27 mouse cellular contexts compared by ENCODE assay signal in genomic region chr15:25920886-25921285, GRCm38 (mm10).
DNase-seq lines count a peak whose midpoint lies in the region; ATAC-seq lines count a peak whose summit lies in the region.
"Had no signal": no experiment of that assay in that cellular context is flagged by ENCODE, and none has a peak within 500 bp of the region (broad histone marks: within the 10 kb centered on the region; RNA-seq: fewer than 3 reads in every experiment).

No protein-coding gene starts in this region.

- no peaks in the 10 kb centered on the region for H3K9me3 ChIP-seq in heart, embryonic 10.5 days
- no peaks in the 10 kb centered on the region for H3K9me3 ChIP-seq in heart, embryonic 15.5 days (replicated peaks)
- H3K9me3 ChIP-seq: embryonic facial prominence, embryonic 10.5 days; embryonic facial prominence, embryonic 15.5 days; forebrain, embryonic 12.5 days; hindbrain, embryonic 13.5 days; limb, embryonic 13.5 days had no signal

- H3K27me3 ChIP-seq in heart, embryonic 10.5 days (ENCODE audit: insufficient read depth, poor library complexity, severe bottlenecking): no peaks in the 10 kb centered on the region
- no peaks in the 10 kb centered on the region for H3K27me3 ChIP-seq in heart, embryonic 15.5 days
- H3K27me3 ChIP-seq: CH12.LX; embryonic facial prominence, embryonic 15.5 days; forebrain, embryonic 12.5 days; hindbrain, embryonic 13.5 days; limb, embryonic 13.5 days had no signal

- no peak overlapping the region for H3K4me3 ChIP-seq in heart, embryonic 10.5 days
- H3K4me3 ChIP-seq in heart, embryonic 15.5 days: no peak overlapping the region
- H3K4me3 ChIP-seq: embryonic facial prominence, embryonic 10.5 days; embryonic facial prominence, embryonic 15.5 days; forebrain, embryonic 12.5 days; heart, adult 2 months; hindbrain, embryonic 13.5 days; limb, embryonic 13.5 days had no signal

- peak; percentile 66 to 68 for DNase-seq in cerebellum, postnatal 10 days
- DNase-seq in heart, embryonic 10.5 days (ENCODE audit: low spot score): no peak
- DNase-seq in heart, adult 18-20 months: no peak
- no peak for DNase-seq in heart, postnatal 4 days
- peak; percentile 27 for DNase-seq in lung, postnatal 10 days
- no peak for DNase-seq in lung, postnatal 25 days (ENCODE audit: low spot score)
- DNase-seq: adrenal gland, adult 8-10 months; cerebellum, adult 9-11 months; forebrain, postnatal 0 days; gastrocnemius, postnatal 36 days; heart, adult 2 months; kidney, adult 9 months; kidney, postnatal 10 days; layer of hippocampus, postnatal 36 days; midbrain, embryonic 14.5 days; thymus, adult 2 months; thymus, postnatal 36 days had no signal

- 89% methylated on average over 6 of the region's 6 CpGs for WGBS in heart, embryonic 10.5 days
- 88% methylated on average over 6 of the region's 6 CpGs for WGBS in heart, embryonic 15.5 days

- no peak for ATAC-seq in cerebellum, adult (ENCODE audit: insufficient number of reproducible peaks, low FRiP score, low TSS enrichment)
- no peak for ATAC-seq in heart, embryonic 15.5 days (replicated peaks; ENCODE audit: insufficient number of reproducible peaks, insufficient read depth, low FRiP score, low read depth)
- ATAC-seq: forebrain, postnatal 0 days; intestine, postnatal 0 days had no signal

- H3K4me2 ChIP-seq in heart, embryonic 15.5 days: no peak overlapping the region
- H3K4me2 ChIP-seq: embryonic facial prominence, embryonic 15.5 days; forebrain, embryonic 12.5 days; hindbrain, embryonic 13.5 days; limb, embryonic 13.5 days; liver, embryonic 11.5 days had no signal

- H3K9ac ChIP-seq in heart, embryonic 15.5 days: no peak overlapping the region
- H3K9ac ChIP-seq: embryonic facial prominence, embryonic 15.5 days; forebrain, embryonic 12.5 days; forebrain, postnatal 0 days; hindbrain, embryonic 13.5 days; limb, embryonic 13.5 days had no signal

- no peaks in the 10 kb centered on the region for H3K36me3 ChIP-seq in heart, embryonic 10.5 days
- no peaks in the 10 kb centered on the region for H3K36me3 ChIP-seq in heart, embryonic 15.5 days
- H3K36me3 ChIP-seq: embryonic facial prominence, embryonic 10.5 days; embryonic facial prominence, embryonic 15.5 days; forebrain, embryonic 12.5 days; hindbrain, embryonic 13.5 days; limb, embryonic 13.5 days had no signal

- peak overlapping the region; percentile 59; the same call in 1 of the 2 replicates for H3K27ac ChIP-seq in heart, embryonic 10.5 days
- peak overlapping the region; percentile 79 for H3K27ac ChIP-seq in heart, embryonic 15.5 days
- H3K27ac ChIP-seq: embryonic facial prominence, embryonic 10.5 days; embryonic facial prominence, embryonic 15.5 days; forebrain, embryonic 12.5 days; hindbrain, embryonic 13.5 days; limb, embryonic 13.5 days had no signal

- peaks cover 46% of the 10 kb centered on the region for H3K4me1 ChIP-seq in heart, embryonic 10.5 days
- peaks cover 34% of the 10 kb centered on the region for H3K4me1 ChIP-seq in heart, embryonic 15.5 days (replicated peaks)

Comparison
In these comparisons a context has a peak if more than half of its experiments do, and no peak if none do; other contexts are left out.
1. DNase-seq: peak in cerebellum, postnatal 10 days (2 of 2) and lung, postnatal 10 days (single experiment); none in heart, embryonic 10.5 days (single experiment), heart, adult 18-20 months (0 of 2), heart, postnatal 4 days (single experiment) and lung, postnatal 25 days (single experiment).